Mouse (Mus musculus): ENCODE results near the gene Itpr1. TPM values are rescaled to one million over a fixed set of nuclear protein-coding genes. Genes with fewer than 3 reads are reported as not detected.

The Itpr1 gene
- polyA plus RNA-seq, 1 experiment = 42.5 TPM

DNA sequence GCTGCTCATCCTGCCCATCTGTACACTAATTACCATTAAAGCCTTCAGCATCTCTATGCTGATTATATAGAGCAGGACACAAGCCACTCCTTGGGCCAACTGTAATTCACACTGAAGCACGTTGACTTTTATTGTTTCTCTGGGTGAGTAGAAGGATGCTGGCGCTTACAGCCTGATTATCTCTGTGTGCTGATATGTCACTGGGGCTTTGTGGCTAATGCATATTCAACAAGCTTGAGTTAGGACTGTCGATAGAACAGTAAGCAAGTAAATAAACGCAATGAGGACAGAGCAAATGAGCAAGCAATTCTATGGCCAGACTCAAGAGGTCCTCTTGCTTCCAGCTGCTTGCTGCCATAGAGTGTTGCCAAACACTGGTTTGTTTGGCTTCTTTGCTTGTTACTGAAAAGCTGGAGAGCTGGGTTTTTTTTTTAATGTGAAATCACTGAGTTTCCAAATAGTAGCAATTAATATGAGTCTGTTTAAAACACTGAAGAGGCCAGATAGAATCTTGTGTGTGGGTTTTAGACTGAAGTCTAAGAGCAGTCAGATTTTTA lies 103.5 kb downstream of the Itpr1 start:
- no peaks in the 10 kb centered on the region for H3K36me3 ChIP-seq (ENCODE audit: control insufficient read depth, insufficient read depth, low read length, poor library complexity, severe bottlenecking)
- no peaks in the 10 kb centered on the region for H3K9me3 ChIP-seq (replicated peaks; ENCODE audit: control insufficient read depth, insufficient read depth, low read length, poor library complexity, severe bottlenecking)
- no peak overlapping the region for H3K27ac ChIP-seq (ENCODE audit: insufficient read depth, low read length)
- TF ChIP-seq POLR2A (IDR thresholded peaks at IDR 0.05; ENCODE audit: insufficient read depth, low read length) (no peak), CTCF (IDR thresholded peaks at IDR 0.05; ENCODE audit: low read depth, low read length) (no peak), EP300 (IDR thresholded peaks at IDR 0.05; ENCODE audit: insufficient read depth, low read depth, low read length) (no peak)
- no peaks in the 10 kb centered on the region for H3K4me1 ChIP-seq (ENCODE audit: control insufficient read depth, insufficient read depth, low read length)
- H3K27me3 ChIP-seq (ENCODE audit: control insufficient read depth, insufficient read depth, low read length, poor library complexity, severe bottlenecking) = no peaks in the 10 kb centered on the region
- H3K9ac ChIP-seq (ENCODE audit: low read depth, poor library complexity, severe bottlenecking) = no peak overlapping the region
- no peak overlapping the region for H3K4me3 ChIP-seq (ENCODE audit: low read depth, low read length)

DNA sequence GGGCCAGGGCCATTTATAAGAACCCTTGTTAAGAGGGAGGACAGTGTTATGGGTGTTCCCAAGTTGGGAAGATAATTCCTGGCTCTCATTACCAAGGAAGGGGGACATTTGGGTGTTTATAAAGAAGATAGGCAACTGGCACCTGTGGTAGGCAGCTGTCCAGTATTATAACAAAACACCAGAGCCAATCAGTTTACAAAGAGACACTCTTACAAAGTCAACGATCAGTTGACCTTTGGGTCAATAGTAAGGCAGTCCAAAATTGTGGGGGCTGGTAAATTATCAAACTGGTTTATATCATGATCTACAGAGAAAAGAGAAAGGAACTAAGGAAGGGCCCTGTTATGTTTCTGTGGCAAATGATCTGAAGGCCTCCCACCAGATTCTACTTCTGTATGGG lies 104.1 kb downstream of the Itpr1 start:
- Histone ChIP-seq H3K27ac (ENCODE audit: insufficient read depth, low read length) (no peak overlapping the region), H3K4me3 (ENCODE audit: low read depth, low read length) (no peak overlapping the region), H3K4me1 (ENCODE audit: control insufficient read depth, insufficient read depth, low read length) (no peaks in the 10 kb centered on the region), H3K36me3 (ENCODE audit: control insufficient read depth, insufficient read depth, low read length, poor library complexity, severe bottlenecking) (no peaks in the 10 kb centered on the region), H3K27me3 (ENCODE audit: control insufficient read depth, insufficient read depth, low read length, poor library complexity, severe bottlenecking) (no peaks in the 10 kb centered on the region), H3K9me3 (replicated peaks; ENCODE audit: control insufficient read depth, insufficient read depth, low read length, poor library complexity, severe bottlenecking) (no peaks in the 10 kb centered on the region), H3K9ac (ENCODE audit: low read depth, poor library complexity, severe bottlenecking) (no peak overlapping the region)
- TF ChIP-seq POLR2A (IDR thresholded peaks at IDR 0.05; ENCODE audit: insufficient read depth, low read length) (no peak), CTCF (IDR thresholded peaks at IDR 0.05; ENCODE audit: low read depth, low read length) (no peak), EP300 (IDR thresholded peaks at IDR 0.05; ENCODE audit: insufficient read depth, low read depth, low read length) (no peak)

DNA sequence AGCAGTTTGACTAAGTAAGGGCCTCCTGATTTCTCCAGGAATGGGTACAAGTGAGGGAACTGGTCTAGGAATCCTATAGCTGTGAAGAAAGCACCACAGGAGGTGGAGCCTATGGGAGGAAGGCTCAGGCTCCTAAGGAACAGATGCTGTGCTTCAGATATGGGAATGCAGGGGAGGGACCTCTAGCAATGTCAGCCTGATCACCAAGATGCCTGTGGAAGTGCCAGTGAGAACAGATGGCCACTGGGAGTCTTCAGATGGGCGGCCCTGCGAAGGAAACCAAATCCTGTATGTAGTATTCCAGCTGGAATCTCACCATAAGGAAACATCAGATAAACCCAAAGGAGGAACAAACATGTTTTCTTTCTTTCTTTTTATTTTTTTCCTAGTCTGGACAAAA lies 108.8 kb downstream of the Itpr1 start:
- Histone ChIP-seq H3K36me3 (ENCODE audit: control insufficient read depth, insufficient read depth, low read length, poor library complexity, severe bottlenecking) (no peaks in the 10 kb centered on the region), H3K4me1 (ENCODE audit: control insufficient read depth, insufficient read depth, low read length) (no peaks in the 10 kb centered on the region), H3K9me3 (replicated peaks; ENCODE audit: control insufficient read depth, insufficient read depth, low read length, poor library complexity, severe bottlenecking) (no peaks in the 10 kb centered on the region), H3K27ac (ENCODE audit: insufficient read depth, low read length) (no peak overlapping the region), H3K27me3 (ENCODE audit: control insufficient read depth, insufficient read depth, low read length, poor library complexity, severe bottlenecking) (no peaks in the 10 kb centered on the region), H3K4me3 (ENCODE audit: low read depth, low read length) (no peak overlapping the region), H3K9ac (ENCODE audit: low read depth, poor library complexity, severe bottlenecking) (no peak overlapping the region)
- no peak for TF ChIP-seq CTCF (IDR thresholded peaks at IDR 0.05; ENCODE audit: low read depth, low read length)
- no peak for TF ChIP-seq POLR2A (IDR thresholded peaks at IDR 0.05; ENCODE audit: insufficient read depth, low read length)
- no peak for TF ChIP-seq EP300 (IDR thresholded peaks at IDR 0.05; ENCODE audit: insufficient read depth, low read depth, low read length)

DNA sequence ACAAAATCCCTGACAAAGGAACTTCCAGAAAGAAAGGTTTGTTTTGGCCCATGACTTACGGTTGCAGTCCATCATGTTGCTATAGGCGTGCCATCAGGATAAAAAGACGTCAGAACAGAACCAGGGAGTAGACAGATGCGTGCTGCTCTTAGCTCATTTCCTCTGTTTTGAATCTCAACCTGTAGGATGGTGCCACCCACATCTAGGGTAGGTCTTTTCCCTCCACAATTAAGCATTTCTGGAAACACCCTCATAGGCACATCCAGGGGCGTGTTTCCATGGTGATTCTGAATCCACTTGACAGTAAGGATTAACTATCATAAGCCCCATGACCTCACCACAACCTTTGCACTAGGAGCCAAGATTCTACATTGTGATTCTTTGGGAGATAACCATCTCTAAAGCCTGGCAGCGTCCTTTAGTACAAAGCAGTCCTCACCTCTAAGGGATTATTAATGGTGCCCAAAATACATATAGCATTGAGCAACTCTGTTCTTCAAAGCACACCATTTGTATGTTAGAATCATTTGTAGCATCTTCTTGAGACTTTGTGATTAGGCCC lies 111.6 kb downstream of the Itpr1 start:
- no peaks in the 10 kb centered on the region for H3K4me1 ChIP-seq (ENCODE audit: control insufficient read depth, insufficient read depth, low read length)
- TF ChIP-seq POLR2A (IDR thresholded peaks at IDR 0.05; ENCODE audit: insufficient read depth, low read length) = no peak
- no peak for TF ChIP-seq CTCF (IDR thresholded peaks at IDR 0.05; ENCODE audit: low read depth, low read length)
- TF ChIP-seq EP300 (IDR thresholded peaks at IDR 0.05; ENCODE audit: insufficient read depth, low read depth, low read length) = no peak
- H3K27me3 ChIP-seq (ENCODE audit: control insufficient read depth, insufficient read depth, low read length, poor library complexity, severe bottlenecking) = no peaks in the 10 kb centered on the region
- H3K9ac ChIP-seq (ENCODE audit: low read depth, poor library complexity, severe bottlenecking) = no peak overlapping the region
- H3K36me3 ChIP-seq (ENCODE audit: control insufficient read depth, insufficient read depth, low read length, poor library complexity, severe bottlenecking) = no peaks in the 10 kb centered on the region
- H3K4me3 ChIP-seq (ENCODE audit: low read depth, low read length) = no peak overlapping the region
- H3K9me3 ChIP-seq (replicated peaks; ENCODE audit: control insufficient read depth, insufficient read depth, low read length, poor library complexity, severe bottlenecking) = no peaks in the 10 kb centered on the region
- H3K27ac ChIP-seq (ENCODE audit: insufficient read depth, low read length) = no peak overlapping the region

DNA sequence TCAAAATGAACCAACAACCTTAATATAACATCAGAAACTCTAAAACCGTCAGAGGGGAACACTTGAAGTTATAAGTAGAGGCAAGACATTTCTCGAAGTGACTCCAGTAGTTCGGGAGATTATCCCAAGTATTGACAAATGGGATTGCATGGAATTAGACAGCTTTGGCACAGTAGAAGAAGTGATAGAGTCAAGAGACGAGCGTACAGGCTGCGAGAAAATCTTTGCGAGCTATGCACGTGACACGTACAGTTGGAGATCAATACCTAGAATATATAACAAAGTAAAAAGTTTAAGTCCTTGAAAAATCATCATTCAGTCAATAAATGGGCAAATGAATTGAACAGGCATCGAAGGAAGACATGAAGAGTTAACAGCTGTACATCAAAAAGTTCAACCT lies 112.5 kb downstream of the Itpr1 start:
- H3K4me1 ChIP-seq (ENCODE audit: control insufficient read depth, insufficient read depth, low read length) = no peaks in the 10 kb centered on the region
- H3K9ac ChIP-seq (ENCODE audit: low read depth, poor library complexity, severe bottlenecking) = no peak overlapping the region
- no peak for TF ChIP-seq CTCF (IDR thresholded peaks at IDR 0.05; ENCODE audit: low read depth, low read length)
- TF ChIP-seq EP300 (IDR thresholded peaks at IDR 0.05; ENCODE audit: insufficient read depth, low read depth, low read length) = no peak
- no peak for TF ChIP-seq POLR2A (IDR thresholded peaks at IDR 0.05; ENCODE audit: insufficient read depth, low read length)
- no peaks in the 10 kb centered on the region for H3K36me3 ChIP-seq (ENCODE audit: control insufficient read depth, insufficient read depth, low read length, poor library complexity, severe bottlenecking)
- no peak overlapping the region for H3K27ac ChIP-seq (ENCODE audit: insufficient read depth, low read length)
- no peaks in the 10 kb centered on the region for H3K27me3 ChIP-seq (ENCODE audit: control insufficient read depth, insufficient read depth, low read length, poor library complexity, severe bottlenecking)
- no peak overlapping the region for H3K4me3 ChIP-seq (ENCODE audit: low read depth, low read length)
- no peaks in the 10 kb centered on the region for H3K9me3 ChIP-seq (replicated peaks; ENCODE audit: control insufficient read depth, insufficient read depth, low read length, poor library complexity, severe bottlenecking)

DNA sequence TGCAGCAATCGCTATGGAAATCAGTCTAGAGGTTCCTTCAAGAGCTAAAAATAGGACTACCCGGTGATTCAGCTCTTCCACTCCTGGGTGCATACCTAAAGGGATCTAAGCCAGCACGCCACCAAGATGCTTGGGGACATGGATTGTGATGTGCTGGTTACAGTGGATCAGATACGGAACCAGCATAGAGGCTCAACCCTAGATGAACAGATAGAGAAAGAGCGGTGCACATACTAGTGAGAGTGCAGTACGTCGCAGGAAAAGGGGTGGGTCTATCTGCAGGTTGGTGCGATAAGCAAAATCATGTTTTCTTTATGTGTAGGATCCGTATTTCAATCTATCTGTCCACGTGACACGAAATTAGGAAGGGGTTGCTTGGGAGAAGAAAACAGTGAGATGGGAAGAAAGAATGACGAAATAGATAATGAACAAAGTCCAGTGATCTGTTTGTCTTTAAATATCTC lies 113.1 kb downstream of the Itpr1 start:
- H3K4me1 ChIP-seq (ENCODE audit: control insufficient read depth, insufficient read depth, low read length) = no peaks in the 10 kb centered on the region
- H3K4me3 ChIP-seq (ENCODE audit: low read depth, low read length) = no peak overlapping the region
- H3K9ac ChIP-seq (ENCODE audit: low read depth, poor library complexity, severe bottlenecking) = no peak overlapping the region
- TF ChIP-seq EP300 (IDR thresholded peaks at IDR 0.05; ENCODE audit: insufficient read depth, low read depth, low read length) (no peak), POLR2A (IDR thresholded peaks at IDR 0.05; ENCODE audit: insufficient read depth, low read length) (no peak), CTCF (IDR thresholded peaks at IDR 0.05; ENCODE audit: low read depth, low read length) (no peak)
- no peak overlapping the region for H3K27ac ChIP-seq (ENCODE audit: insufficient read depth, low read length)
- no peaks in the 10 kb centered on the region for H3K9me3 ChIP-seq (replicated peaks; ENCODE audit: control insufficient read depth, insufficient read depth, low read length, poor library complexity, severe bottlenecking)
- H3K27me3 ChIP-seq (ENCODE audit: control insufficient read depth, insufficient read depth, low read length, poor library complexity, severe bottlenecking) = no peaks in the 10 kb centered on the region
- no peaks in the 10 kb centered on the region for H3K36me3 ChIP-seq (ENCODE audit: control insufficient read depth, insufficient read depth, low read length, poor library complexity, severe bottlenecking)

Measured in ES-Bruce4 (cell line).